Mouse (Mus musculus) erythroblast, embryonic 14.5 days (primary cell): ENCODE measurements around the gene Prpf38b. TPM values are rescaled to one million over a fixed set of nuclear protein-coding genes. Genes with fewer than 3 reads are reported as not detected.
"Not testable (repeated sequence)": the region's sequence is repeated elsewhere in the genome, so short reads cannot be mapped to it uniquely, and the experiment has no call there.

Source experiments
- H3K27me3 ChIP-seq: 2 replicates; pipeline ENCODE4 v1.6.1; 2012; ENCODE audit warnings: inconsistent platforms; ENCODE audit not compliant: control insufficient read depth
- H3K36me3 ChIP-seq: 2 replicates; pipeline ENCODE4 v1.6.1; 2012; ENCODE audit warnings: mild to moderate bottlenecking, inconsistent platforms; ENCODE audit not compliant: control insufficient read depth
- H3K4me1 ChIP-seq: 2 replicates; pipeline ENCODE4 v1.6.1; 2012; ENCODE audit warnings: inconsistent platforms; ENCODE audit not compliant: control insufficient read depth
- H3K4me3 ChIP-seq: replicated peaks from 2 replicates; pipeline ENCODE3; 2012; ENCODE audit warnings: moderate library complexity, mild to moderate bottlenecking, inconsistent platforms
- H3K9me3 ChIP-seq: 2 replicates; pipeline ENCODE4 v1.6.1; 2012; ENCODE audit warnings: low read length, inconsistent platforms, mixed read lengths; ENCODE audit not compliant: control insufficient read depth
- GATA1 ChIP-seq: IDR thresholded peaks from 2 replicates; pipeline ENCODE4 v1.6.1; 2012; ENCODE audit warnings: low read length, inconsistent platforms, mixed read lengths
- TAL1 ChIP-seq: IDR thresholded peaks from 3 replicates; pipeline ENCODE4 v1.6.1; 2012; ENCODE audit warnings: low read length, inconsistent platforms, mixed read lengths
- polyA plus RNA-seq: library from polyadenylated mRNA; stranded (reverse); fragments of >175 nt; gene quantifications from 2 replicates; pipeline ENCODE4 v1.2.3, GENCODE M21; 2012

Gene Prpf38b
- polyA plus RNA-seq, 1 experiment, result 6.8 TPM

DNA sequence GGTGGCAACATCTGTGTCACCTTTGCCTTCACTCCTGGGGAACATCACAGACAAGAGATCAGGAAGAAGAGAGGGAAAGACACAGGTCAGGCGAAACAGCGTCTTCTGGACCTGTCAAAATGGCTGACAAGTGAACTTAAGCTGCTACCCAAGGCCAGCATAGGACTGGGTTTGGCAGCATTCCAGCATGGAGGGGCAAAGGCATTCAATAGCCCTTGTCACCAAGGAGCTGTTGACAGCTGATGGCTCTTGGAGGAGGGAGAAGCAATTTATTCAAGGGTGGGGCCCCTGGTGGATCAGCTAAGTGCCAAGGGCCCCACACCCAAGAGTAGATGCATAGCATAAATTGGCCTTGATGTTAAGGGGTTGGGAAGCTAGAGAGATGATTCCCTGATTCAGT is 32.4 kb downstream of the Prpf38b start:
- Histone ChIP-seq H3K4me3 (no peak overlapping the region), H3K9me3 (no peaks in the 10 kb centered on the region), H3K27me3 (no peaks in the 10 kb centered on the region), H3K36me3 (no peaks in the 10 kb centered on the region), H3K4me1 (peaks cover 2% of the 10 kb centered on the region)
- no peak for TF ChIP-seq TAL1
- no peak for TF ChIP-seq GATA1

DNA sequence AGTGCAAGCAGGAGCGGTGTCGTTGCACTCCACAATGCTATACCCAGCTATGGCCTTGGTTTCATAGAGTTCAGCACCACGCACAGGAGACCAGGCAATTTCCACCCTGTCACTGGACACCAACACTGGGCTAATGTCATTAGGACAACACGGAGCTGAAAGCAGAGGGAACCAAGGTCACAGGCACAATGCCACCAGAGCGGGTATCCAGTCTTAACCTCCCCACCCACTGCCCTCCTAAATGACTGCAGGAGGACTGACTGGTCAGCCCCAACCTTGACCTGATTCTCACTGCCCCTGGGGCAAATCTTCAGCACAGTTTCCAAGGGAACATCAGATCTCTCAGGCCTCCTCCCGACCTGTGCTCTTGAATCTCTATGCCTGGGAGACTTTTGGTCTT is 40.9 kb downstream of the Prpf38b start:
- H3K9me3 ChIP-seq, result no peaks in the 10 kb centered on the region
- H3K27me3 ChIP-seq, result no peaks in the 10 kb centered on the region
- TF ChIP-seq TAL1 (no peak), GATA1 (no peak)
- H3K4me1 ChIP-seq, result no peaks in the 10 kb centered on the region
- no peak overlapping the region for H3K4me3 ChIP-seq
- H3K36me3 ChIP-seq, result no peaks in the 10 kb centered on the region

GRCm38 (mm10) chr3:108867449-108867848 is 44.1 kb downstream of the Prpf38b start:
- H3K9me3 ChIP-seq, result no peaks in the 10 kb centered on the region
- no peaks in the 10 kb centered on the region for H3K4me1 ChIP-seq
- H3K36me3 ChIP-seq, result no peaks in the 10 kb centered on the region
- no peaks in the 10 kb centered on the region for H3K27me3 ChIP-seq
- TF ChIP-seq GATA1, result no peak
- TF ChIP-seq TAL1, result no peak
- no peak overlapping the region for H3K4me3 ChIP-seq

DNA sequence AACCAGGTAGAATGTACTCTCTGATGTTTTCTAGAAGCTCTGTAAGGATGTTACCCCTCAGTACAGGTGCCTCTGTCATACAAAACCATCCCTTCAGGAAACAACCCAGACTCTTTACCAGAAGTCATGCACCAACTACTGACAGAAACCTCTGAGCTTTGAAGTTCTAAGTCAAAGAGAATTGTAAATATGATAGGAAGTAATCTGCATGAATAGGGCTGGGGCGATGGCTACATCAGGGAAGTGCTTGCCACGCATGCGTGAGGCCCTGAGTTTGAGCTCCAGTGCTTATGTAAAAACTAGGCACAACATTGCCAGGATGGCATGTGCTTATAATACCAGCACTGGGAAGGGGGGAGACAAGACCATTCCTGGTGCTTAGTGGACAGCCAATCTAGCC is 45.9 kb downstream of the Prpf38b start:
- TF ChIP-seq GATA1 (no peak), TAL1 (no peak)
- Histone ChIP-seq H3K36me3 (no peaks in the 10 kb centered on the region), H3K27me3 (no peaks in the 10 kb centered on the region), H3K9me3 (no peaks in the 10 kb centered on the region), H3K4me1 (no peaks in the 10 kb centered on the region), H3K4me3 (no peak overlapping the region)

- TF ChIP-seq TAL1 (no peak), GATA1 (no peak)
- no peaks in the 10 kb centered on the region for H3K9me3 ChIP-seq
These were observed 46.4 kb downstream of the Prpf38b start for GRCm38 (mm10) chr3:108865129-108865528.

DNA sequence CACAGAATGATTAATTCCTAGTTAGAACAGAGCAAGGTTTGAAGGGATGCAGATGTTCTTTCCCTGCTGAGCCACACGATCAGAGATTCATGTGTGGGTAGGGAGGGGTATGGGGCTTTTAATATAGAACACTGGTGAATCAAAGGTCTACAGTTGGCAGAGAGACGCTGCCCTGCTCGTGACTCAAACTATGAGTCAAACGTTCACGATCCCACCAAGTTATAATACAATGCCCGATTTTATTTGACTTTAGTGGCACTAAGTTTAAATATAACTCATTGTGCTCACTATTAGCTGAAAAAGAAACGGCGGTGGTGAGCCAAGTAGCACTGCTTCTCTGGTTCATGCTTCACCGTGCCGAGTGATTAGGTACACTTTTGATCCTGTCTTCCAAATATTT is 48.4 kb downstream of the Prpf38b start:
- Histone ChIP-seq H3K36me3 (no peaks in the 10 kb centered on the region), H3K4me3 (no peak overlapping the region), H3K4me1 (no peaks in the 10 kb centered on the region), H3K9me3 (no peaks in the 10 kb centered on the region), H3K27me3 (no peaks in the 10 kb centered on the region)
- no peak for TF ChIP-seq TAL1
- no peak for TF ChIP-seq GATA1

More at GRCm38 (mm10) chr3:108865129-108865528, 46.4 kb downstream of the Prpf38b start:
- Histone ChIP-seq H3K4me3 (no peak overlapping the region), H3K27me3 (no peaks in the 10 kb centered on the region), H3K4me1 (no peaks in the 10 kb centered on the region), H3K36me3 (no peaks in the 10 kb centered on the region)

- H3K4me1 ChIP-seq, H3K27me3 ChIP-seq, H3K9me3 ChIP-seq, H3K4me3 ChIP-seq, H3K36me3 ChIP-seq: not testable (repeated sequence)
These were observed 49.2 kb downstream of the Prpf38b start for GRCm38 (mm10) chr3:108862282-108862681.

DNA sequence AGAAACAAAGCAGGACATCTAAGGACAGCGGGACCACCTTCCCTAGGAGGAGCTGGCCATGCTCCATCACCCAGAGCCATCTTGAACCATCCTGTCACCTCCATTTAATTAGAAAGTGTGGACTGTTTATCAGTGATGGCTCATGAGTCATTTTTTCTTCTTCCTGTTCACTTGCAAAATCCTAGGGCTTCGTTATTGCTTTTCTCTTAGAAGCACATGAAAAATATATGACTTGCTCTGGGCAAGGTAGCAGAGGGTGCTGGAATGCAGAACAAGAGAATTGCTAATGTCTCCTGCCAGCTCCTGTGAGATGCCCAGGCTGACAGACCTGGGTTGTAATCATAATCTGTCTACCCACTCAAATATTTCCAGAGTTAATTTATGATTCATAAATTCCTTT is 50.7 kb downstream of the Prpf38b start:
- no peak overlapping the region for H3K4me3 ChIP-seq
- no peak for TF ChIP-seq GATA1
- no peaks in the 10 kb centered on the region for H3K4me1 ChIP-seq
- H3K27me3 ChIP-seq, result no peaks in the 10 kb centered on the region
- no peaks in the 10 kb centered on the region for H3K9me3 ChIP-seq
- H3K36me3 ChIP-seq, result no peaks in the 10 kb centered on the region

GRCm38 (mm10) chr3:108858231-108858770 is 53.2 kb downstream of the Prpf38b start:
- no peak overlapping the region for H3K4me3 ChIP-seq
- H3K9me3 ChIP-seq, result no peaks in the 10 kb centered on the region
- no peaks in the 10 kb centered on the region for H3K27me3 ChIP-seq
- no peaks in the 10 kb centered on the region for H3K36me3 ChIP-seq
- TF ChIP-seq TAL1, result no peak
- no peak for TF ChIP-seq GATA1
- no peaks in the 10 kb centered on the region for H3K4me1 ChIP-seq

GRCm38 (mm10) chr3:108857714-108858113 is 53.8 kb downstream of the Prpf38b start:
- Histone ChIP-seq H3K4me1 (no peaks in the 10 kb centered on the region), H3K4me3 (no peak overlapping the region), H3K36me3 (no peaks in the 10 kb centered on the region), H3K9me3 (no peaks in the 10 kb centered on the region), H3K27me3 (no peaks in the 10 kb centered on the region)
- TF ChIP-seq GATA1 (no peak), TAL1 (no peak)
